Mouse (Mus musculus): ENCODE measurements at regions not wholly inside any gene's neighbourhood (a gene's known extent, or its start where the extent isn't known, plus 50 kb on each side); places are given as distances from the start of the nearest gene placed in this dataset.

- no peak for ATAC-seq (replicated peaks; ENCODE audit: insufficient number of reproducible peaks, low FRiP score, low TSS enrichment, poor library complexity, severe bottlenecking)
Measured at GRCm38 (mm10) chr4:80306528-80306927, 527.4 kb upstream of the Tyrp1 start.

- ATAC-seq (replicated peaks; ENCODE audit: insufficient number of reproducible peaks, low FRiP score, low TSS enrichment, poor library complexity, severe bottlenecking): peak; percentile 59; the same call in 1 of the 2 replicates
Measured at GRCm38 (mm10) chr4:80310620-80311019, 523.3 kb upstream of the Tyrp1 start.

- peak; percentile 89 for ATAC-seq (replicated peaks; ENCODE audit: insufficient number of reproducible peaks, low FRiP score, low TSS enrichment, poor library complexity, severe bottlenecking)
Measured at GRCm38 (mm10) chr4:80311091-80311490, 522.8 kb upstream of the Tyrp1 start.
